Mouse (Mus musculus) gastrocnemius, postnatal 25 days (tissue): ENCODE data around the gene Gm14569. TPM values are rescaled to one million over a fixed set of nuclear protein-coding genes. Genes with fewer than 3 reads are reported as not detected.

ENCODE experiments used
- DNase-seq: peaks from one replicate; pipeline ENCODE4 v3.0.0; 2022
- long read RNA-seq, 2 experiments: library from polyadenylated mRNA; stranded (forward); transcript quantifications; one replicate each; pipeline ENCODE4 v2.0.0; 2021
- total RNA-seq, 2 experiments: library from RNA; stranded (reverse); gene quantifications; 1 replicate in 1 of 2; 2 replicates in 1 of 2; pipeline ENCODE4 v1.2.3; 2021

The Gm14569 gene
- not detected for total RNA-seq
- long read RNA-seq, experiment 1, result 0 reads
- long read RNA-seq, experiment 2, result 0 reads

- no peak for DNase-seq
These were observed at the start of gene Gm14569 for GRCm38 (mm10) chrX:36491730-36492129. Gene Gm14569 (minus strand): TSS chrX:36491830.

GRCm38 (mm10) chrX:36534514-36534913 is 42.9 kb upstream of the Gm14569 start:
- peak; percentile 23 for DNase-seq

GRCm38 (mm10) chrX:36533744-36534143 is 42.1 kb upstream of the Gm14569 start:
- DNase-seq, result no peak

- DNase-seq, result no peak
These were observed 38.6 kb upstream of the Gm14569 start for GRCm38 (mm10) chrX:36530251-36530650.

- DNase-seq, result no peak
These were observed 32.1 kb upstream of the Gm14569 start for GRCm38 (mm10) chrX:36523729-36524128.

- no peak for DNase-seq
These were observed 22.1 kb upstream of the Gm14569 start for GRCm38 (mm10) chrX:36513726-36514125.

GRCm38 (mm10) chrX:36513231-36513630 is 21.6 kb upstream of the Gm14569 start:
- no peak for DNase-seq

- no peak for DNase-seq
These were observed 15.2 kb upstream of the Gm14569 start for GRCm38 (mm10) chrX:36506863-36507262.

GRCm38 (mm10) chrX:36489506-36489905 is 2.1 kb downstream of the Gm14569 start:
- no peak for DNase-seq

- DNase-seq, result no peak
These were observed 3.6 kb downstream of the Gm14569 start for GRCm38 (mm10) chrX:36487996-36488395.

- no peak for DNase-seq
These were observed 16.8 kb downstream of the Gm14569 start for GRCm38 (mm10) chrX:36474873-36475272.

GRCm38 (mm10) chrX:36474103-36474751 is 17.4 kb downstream of the Gm14569 start:
- DNase-seq, result no peak

GRCm38 (mm10) chrX:36456031-36456430 is 35.6 kb downstream of the Gm14569 start:
- no peak for DNase-seq

GRCm38 (mm10) chrX:36437932-36438331 is 53.7 kb downstream of the Gm14569 start:
- no peak for DNase-seq

- DNase-seq, result no peak
These were observed 56.6 kb downstream of the Gm14569 start for GRCm38 (mm10) chrX:36434993-36435392.

- DNase-seq, result no peak
These were observed 72.5 kb downstream of the Gm14569 start for GRCm38 (mm10) chrX:36419153-36419552.

- DNase-seq, result no peak
These were observed 89.3 kb downstream of the Gm14569 start for GRCm38 (mm10) chrX:36402316-36402715.

- no peak for DNase-seq
These were observed 90.7 kb downstream of the Gm14569 start, which contains the start of gene Gm6268 for GRCm38 (mm10) chrX:36400980-36401379. Gene Gm6268 (plus strand): TSS chrX:36401280.

GRCm38 (mm10) chrX:36393279-36393678 is 98.4 kb downstream of the Gm14569 start:
- no peak for DNase-seq

- no peak for DNase-seq
These were observed 99.0 kb downstream of the Gm14569 start for GRCm38 (mm10) chrX:36392672-36393071.

- no peak for DNase-seq
These were observed 101.1 kb downstream of the Gm14569 start for GRCm38 (mm10) chrX:36390503-36390902.

GRCm38 (mm10) chrX:36389971-36390370 is 101.7 kb downstream of the Gm14569 start:
- DNase-seq, result no peak

GRCm38 (mm10) chrX:36385340-36385739 is 106.3 kb downstream of the Gm14569 start:
- no peak for DNase-seq
